Mouse (Mus musculus) left cerebral cortex, postnatal 25 days (tissue): Measurements from ENCODE around the gene Syt3. TPM values are rescaled to one million over a fixed set of nuclear protein-coding genes. Genes with fewer than 3 reads are reported as not detected.

Experiments
- DNase-seq, 2 experiments: peaks; one replicate each; pipeline ENCODE4 v3.0.0; 2022; ENCODE audit warnings: low spot score in 2 of 2, mixed read lengths in 1 of 2
- intact Hi-C: fragments of 180-260 bp; cut with DNase I; formaldehyde crosslinking; loops from one replicate; pipeline ENCODE4 v1.15.1; 2025
- total RNA-seq, 2 experiments: library from RNA; stranded (reverse); gene quantifications; 2 replicates each; pipeline ENCODE4 v1.2.3; 2021

Syt3 gene
- total RNA-seq, 2 experiments from 2014 or later, result 60.0 to 65.0 TPM

DNA sequence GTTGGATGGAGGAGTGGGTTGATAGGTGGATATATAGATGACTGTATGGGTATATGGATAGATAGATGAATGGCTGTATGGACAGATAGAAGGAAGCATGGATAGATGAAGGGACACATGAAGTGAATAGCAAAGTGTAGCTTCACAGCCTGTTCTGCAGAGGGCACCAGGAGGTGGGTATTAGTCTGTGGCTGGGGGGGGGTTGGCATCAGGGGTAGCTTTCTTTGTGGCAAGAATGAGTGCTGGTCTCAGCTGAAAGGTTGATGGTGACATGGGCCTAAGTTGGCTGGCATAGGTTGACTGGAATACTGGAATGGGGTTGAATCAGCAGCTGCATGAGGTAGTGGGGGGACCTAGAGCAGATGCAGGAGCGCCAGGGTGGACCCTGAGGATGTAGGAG, 57.3 kb downstream of the Syt3 start:
- intact Hi-C loops, result loop anchor here (1.0 kb wide), 1 partner anchor 12 kb away; the partner anchor contains the start of gene Lrrc4b
- no peak for DNase-seq

DNA sequence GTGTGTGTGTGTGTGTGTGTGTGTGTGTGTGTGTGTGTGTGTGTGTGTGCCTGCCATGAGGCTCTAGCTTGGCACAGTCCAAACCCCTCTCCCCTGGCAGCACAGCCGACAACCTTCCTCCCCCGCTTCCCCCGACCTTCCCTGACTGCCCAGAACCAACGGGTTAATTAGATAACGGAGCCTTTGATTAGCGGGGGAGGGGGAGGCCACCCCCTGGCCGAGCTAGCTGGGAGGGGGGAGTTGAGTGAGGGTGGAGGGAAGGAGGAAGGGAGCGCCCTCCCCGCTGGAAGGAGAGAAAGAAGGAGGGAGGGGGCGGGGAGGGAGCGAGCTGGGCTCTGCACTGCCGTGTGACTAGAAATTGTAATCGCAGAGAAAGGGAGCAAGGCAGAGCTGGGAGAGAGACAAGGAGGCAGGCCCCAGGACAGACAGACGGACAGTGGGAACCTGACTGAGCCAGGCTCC, 57.8 kb downstream of the Syt3 start:
- peak; percentile 71 to 78 for DNase-seq
- intact Hi-C loops, result loop anchor here (1.0 to 2.0 kb wide), 2 partner anchors 12 to 41 kb away; partner anchors contain the start of gene Lrrc4b

DNA sequence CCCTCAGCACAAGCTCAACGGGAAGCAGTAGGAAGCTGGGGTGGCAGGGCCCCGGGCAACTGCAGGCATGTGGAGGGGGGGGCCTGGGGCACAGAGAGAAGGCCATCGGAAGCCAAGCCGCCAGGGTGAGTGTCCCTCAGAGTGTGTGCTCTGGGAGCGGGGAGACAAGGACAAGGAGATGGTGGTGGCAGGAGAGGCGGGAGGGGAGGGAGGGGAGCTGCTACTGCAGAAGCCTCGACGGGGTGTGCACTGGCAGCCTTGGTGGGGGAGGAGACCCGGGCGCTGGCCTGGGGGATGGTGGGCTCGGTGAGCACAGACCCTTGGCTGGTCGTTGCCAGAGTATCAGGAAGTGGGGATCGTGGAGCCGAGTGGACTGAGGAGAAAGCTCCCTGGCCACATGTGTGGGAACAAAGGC, 58.5 kb downstream of the Syt3 start:
- DNase-seq, result no peak
- intact Hi-C loops, result loop anchor here (2.0 kb wide), 1 partner anchor 42 kb away; no protein-coding TSS in a partner anchor

DNA sequence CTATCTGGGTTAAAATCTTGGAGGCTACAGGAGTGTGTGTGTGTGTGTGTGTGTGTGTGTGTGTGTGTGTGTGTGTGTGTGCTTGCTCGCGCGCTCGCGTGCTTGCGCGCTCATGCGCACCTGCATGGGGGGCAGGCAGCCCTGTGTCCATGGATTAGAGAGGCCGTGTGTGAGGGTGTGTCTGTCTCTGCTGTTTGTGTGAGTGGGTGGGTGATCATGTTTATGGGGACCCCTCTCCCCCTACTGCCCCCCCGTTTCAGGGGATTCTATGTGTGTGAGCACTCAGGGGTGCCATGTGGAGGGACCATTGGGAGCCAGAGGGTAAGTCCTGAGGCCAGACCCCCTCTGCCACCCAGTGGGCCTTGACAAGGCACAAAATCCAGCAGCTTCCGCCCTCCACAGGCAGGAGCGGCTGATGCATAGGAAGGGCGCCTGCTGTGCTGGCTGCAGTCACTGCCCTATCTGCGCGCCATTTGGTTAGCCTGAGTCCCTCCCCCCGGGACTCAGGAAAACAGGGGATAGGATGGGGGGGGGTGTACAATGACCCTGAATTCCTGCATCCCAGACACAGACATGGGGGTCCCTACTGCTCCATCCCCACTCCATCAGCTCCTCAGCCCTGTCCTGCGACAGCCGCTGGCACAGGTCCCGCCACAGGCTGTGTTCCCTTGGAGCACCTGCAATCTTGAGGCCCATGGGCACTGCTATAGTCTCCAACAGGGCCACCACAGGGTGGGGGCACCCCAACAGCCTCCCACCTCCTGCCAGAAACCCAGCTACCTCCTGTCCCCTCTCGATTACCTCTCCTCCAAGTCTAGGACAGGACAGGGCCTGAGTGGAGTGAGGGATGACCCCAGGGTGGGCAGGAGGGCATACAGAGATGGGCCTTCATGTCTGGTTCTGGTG, 59.6 kb downstream of the Syt3 start:
- DNase-seq, result no peak
- intact Hi-C loops, result loop anchor here (2.0 kb wide), 2 partner anchors 19 to 43 kb away; no protein-coding TSS in a partner anchor

DNA sequence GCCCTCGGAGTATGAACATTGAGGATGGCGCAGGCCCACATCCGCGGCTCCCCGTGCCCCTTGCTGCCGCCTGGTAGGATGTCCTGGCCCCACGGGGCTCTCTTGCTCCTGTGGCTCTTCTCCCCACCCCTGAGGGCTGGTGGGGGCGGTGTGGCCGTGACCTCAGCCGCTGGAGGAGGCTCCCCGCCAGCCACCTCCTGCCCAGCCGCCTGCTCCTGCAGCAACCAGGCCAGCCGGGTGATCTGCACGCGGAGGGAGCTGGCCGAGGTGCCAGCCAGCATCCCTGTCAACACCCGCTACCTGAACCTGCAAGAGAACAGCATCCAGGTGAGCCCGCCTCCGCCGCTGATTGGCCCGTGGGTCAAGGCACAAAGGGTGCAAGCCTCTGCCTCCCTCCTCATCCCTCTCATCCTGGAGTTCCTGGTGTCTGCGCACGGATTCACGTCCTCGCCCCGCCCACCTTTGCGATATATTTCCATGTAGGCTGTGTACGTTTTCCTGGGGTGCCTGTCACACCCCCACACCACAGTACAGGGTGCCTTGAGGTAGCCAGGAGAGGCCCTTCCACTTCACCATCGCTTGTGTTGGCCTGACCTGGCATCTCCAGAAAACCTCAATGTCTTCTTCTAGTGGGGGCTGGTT, 61.1 kb downstream of the Syt3 start:
- no peak for DNase-seq
- intact Hi-C loops, result loop anchor here (2.0 kb wide), 1 partner anchor 18 kb away; no protein-coding TSS in a partner anchor

DNA sequence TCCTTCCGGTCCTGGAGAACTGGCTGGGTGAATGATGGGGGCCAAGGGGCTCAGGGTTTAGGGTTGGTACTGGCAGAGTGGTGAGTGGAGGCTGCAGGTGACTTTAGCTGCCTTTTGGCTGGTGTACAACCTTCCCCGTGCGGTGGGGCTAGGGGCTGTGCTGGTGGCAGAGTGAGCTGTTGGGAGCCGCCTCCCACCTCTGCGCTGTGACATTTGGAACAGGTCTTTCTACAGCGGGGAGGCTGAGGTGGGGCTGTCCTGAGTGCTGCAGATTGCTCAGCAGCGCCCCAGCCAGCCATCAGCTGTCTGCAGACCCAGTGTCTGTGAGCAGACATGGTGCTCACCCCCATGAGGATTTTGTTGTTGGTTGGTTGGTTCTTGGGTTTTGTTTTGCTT, 61.6 kb downstream of the Syt3 start:
- intact Hi-C loops, result loop anchor here (2.0 kb wide), 1 partner anchor 17 kb away; no protein-coding TSS in a partner anchor

DNA sequence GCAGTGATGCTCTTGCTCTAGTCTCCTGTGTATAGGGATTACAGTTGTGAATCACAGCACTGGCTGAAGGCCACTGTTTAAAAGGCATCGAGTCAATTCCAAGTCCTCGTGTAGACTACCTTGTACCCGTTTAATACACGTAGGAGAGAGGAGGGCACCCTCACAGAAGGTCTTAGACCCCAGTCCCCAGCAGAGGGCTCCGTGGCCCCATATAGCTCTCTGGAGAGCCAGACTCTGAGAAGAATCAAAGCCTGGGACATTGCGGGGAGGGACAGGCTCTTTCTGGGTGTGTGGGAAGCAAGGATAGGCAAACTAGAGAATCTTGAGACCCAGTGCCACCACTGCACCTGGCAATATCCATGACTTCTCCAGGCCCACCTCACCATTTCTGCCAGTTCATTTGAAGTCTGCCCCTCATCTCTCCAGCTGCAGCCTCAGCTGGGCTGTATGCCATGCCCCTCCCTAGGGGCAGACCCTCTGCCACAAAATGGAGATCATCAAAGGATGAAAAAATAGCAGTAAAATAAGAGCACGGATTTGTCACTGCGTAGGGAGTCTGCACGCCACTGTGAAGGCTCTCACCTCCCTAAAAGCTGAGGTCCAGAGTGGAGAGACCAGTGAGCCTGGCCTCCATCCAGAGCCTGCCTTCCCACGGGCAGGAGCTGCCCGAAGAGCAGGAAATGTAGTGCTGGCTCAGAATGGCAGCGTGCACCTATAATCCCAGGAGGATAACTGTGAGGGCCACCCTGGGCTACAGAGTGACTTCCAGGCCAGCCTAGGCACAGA, 62.4 kb downstream of the Syt3 start:
- DNase-seq, result no peak
- intact Hi-C loops, result no loop called here

More for the DNA sequence above, 61.6 kb downstream of the Syt3 start:
- no peak for DNase-seq

Other genes with a start within 250 kb of the Syt3 start
- not detected for gene Klk1b16, start 247.3 kb upstream of the Syt3 start, total RNA-seq
- not detected for gene Klk1b24, start 195.9 kb upstream of the Syt3 start, total RNA-seq
- gene Klk1b3, start 185.9 kb upstream of the Syt3 start, total RNA-seq, result not detected
- gene Klk1b4, start 176.7 kb upstream of the Syt3 start, total RNA-seq, result not detected
- not detected for gene Klk1b5, start 168.2 kb upstream of the Syt3 start, total RNA-seq
- gene Klk1, start 158.7 kb upstream of the Syt3 start, total RNA-seq, result not detected
- gene Gm36864, start 147.9 kb upstream of the Syt3 start, total RNA-seq, result not detected
- 1 to 10 TPM; 1.1 to 1.6 TPM for gene 1700028J19Rik, start 137.4 kb upstream of the Syt3 start, total RNA-seq
- gene 2410002F23Rik, start 137.4 kb upstream of the Syt3 start, total RNA-seq, result 10 to 100 TPM; 72.5 to 73.5 TPM
- gene Acp4, start 126.7 kb upstream of the Syt3 start, total RNA-seq, result not detected
- gene Gm15517, start 122.7 kb upstream of the Syt3 start, total RNA-seq, result not detected
- gene Clec11a, start 77.2 kb upstream of the Syt3 start, total RNA-seq, result 1 to 10 TPM; 3.5 to 3.9 TPM
- 100 to 1,000 TPM; 571 to 587 TPM for gene Shank1, start 73.8 kb upstream of the Syt3 start, total RNA-seq
- gene 1700008O03Rik, start 1.7 kb downstream of the Syt3 start, total RNA-seq, result 1 to 10 TPM; 1.9 to 2.2 TPM
- 100 to 1,000 TPM; 268 to 278 TPM for gene Lrrc4b, start 44.9 kb downstream of the Syt3 start, total RNA-seq
- gene Aspdh, start 81.3 kb downstream of the Syt3 start, total RNA-seq, result 10 to 100 TPM in 1 of 2 experiments, 1 to 10 TPM in 1; 9.6 to 10.1 TPM
- gene Josd2, start 83.9 kb downstream of the Syt3 start, total RNA-seq, result 10 to 100 TPM; 73.6 to 86.0 TPM
- gene Emc10, start 112.4 kb downstream of the Syt3 start, total RNA-seq, result 100 to 1,000 TPM; 165 to 173 TPM
- gene Fam71e1, start 112.5 kb downstream of the Syt3 start, total RNA-seq, result 10 to 100 TPM; 17.4 to 18.9 TPM
- not detected for gene Mybpc2, start 140.6 kb downstream of the Syt3 start, total RNA-seq
- gene Spib, start 148.0 kb downstream of the Syt3 start, total RNA-seq, result under 1 TPM in 1 of 2 experiments, not detected in 1; 0.11 TPM
- gene Pold1, start 164.7 kb downstream of the Syt3 start, total RNA-seq, result 1 to 10 TPM; 5.7 to 6.0 TPM
- gene Nr1h2, start 169.8 kb downstream of the Syt3 start, total RNA-seq, result 10 to 100 TPM; 64.6 to 68.6 TPM
- gene Napsa, start 188.3 kb downstream of the Syt3 start, total RNA-seq, result under 1 TPM in 1 of 2 experiments, not detected in 1; 0.21 TPM
- 10 to 100 TPM; 85.1 to 94.3 TPM for gene Kcnc3, start 206.6 kb downstream of the Syt3 start, total RNA-seq